Mouse (Mus musculus): ENCODE results near the gene Itgav.

- TF ChIP-seq CTCF (IDR thresholded peaks at IDR 0.05; ENCODE audit: extremely low read depth, insufficient read depth, insufficient read length, insufficient replicate concordance) (no peak), POLR2A (IDR thresholded peaks at IDR 0.05; ENCODE audit: low read depth, low read length) (no peak)
These were observed 41.9 kb upstream of the Itgav start for GRCm38 (mm10) chr2:83682282-83682681.
